Mouse (Mus musculus): ENCODE results near the gene St6galnac5. TPM values are rescaled to one million over a fixed set of nuclear protein-coding genes. Genes with fewer than 3 reads are reported as not detected.

St6galnac5 gene
- polyA plus RNA-seq, 1 experiment = 1.2 TPM

- Histone ChIP-seq H3K36me3 (ENCODE audit: control insufficient read depth, insufficient read depth, low read length) (no peaks in the 10 kb centered on the region), H3K4me1 (ENCODE audit: control insufficient read depth, insufficient read depth, insufficient read length) (no peaks in the 10 kb centered on the region), H3K27ac (ENCODE audit: insufficient read depth, low read length) (no peak overlapping the region), H3K4me3 (ENCODE audit: extremely low read depth, insufficient read depth, insufficient read length) (no peak overlapping the region), H3K27me3 (ENCODE audit: control insufficient read depth, insufficient read depth, low read length) (no peaks in the 10 kb centered on the region)
- no peak for DNase-seq (ENCODE audit: low read depth in 1 of 2, low spot score in 2 of 2)
- TF ChIP-seq POLR2A (IDR thresholded peaks at IDR 0.05; ENCODE audit: low read depth, low read length) = no peak
- TF ChIP-seq CTCF (IDR thresholded peaks at IDR 0.05; ENCODE audit: extremely low read depth, insufficient read depth, insufficient read length, insufficient replicate concordance) = no peak
- 93% methylated on average over 9 of the region's 9 CpGs for WGBS
Observed at GRCm38 (mm10) chr3:152898906-152899305, 83.1 kb downstream of the St6galnac5 start.

DNA sequence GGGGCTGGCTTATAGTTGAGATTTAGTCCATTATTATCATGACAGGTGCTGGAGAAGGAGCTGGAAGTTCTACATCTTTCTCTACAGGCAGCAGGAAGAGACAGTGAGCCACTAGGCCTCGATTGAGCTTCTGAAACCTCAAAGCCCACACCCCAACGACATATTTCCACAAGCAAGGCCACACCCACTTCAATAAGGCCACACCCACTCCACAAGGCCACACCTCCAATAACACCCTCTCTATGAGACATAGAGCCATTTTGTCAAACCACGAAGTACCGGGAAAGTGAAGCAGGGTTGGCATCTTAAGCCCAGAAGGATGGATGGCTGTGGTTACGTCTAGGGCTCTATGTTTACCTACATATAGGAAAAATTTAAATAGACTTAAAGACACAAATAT, 84.8 kb downstream of the St6galnac5 start:
- H3K36me3 ChIP-seq (ENCODE audit: control insufficient read depth, insufficient read depth, low read length) = no peaks in the 10 kb centered on the region
- no peaks in the 10 kb centered on the region for H3K4me1 ChIP-seq (ENCODE audit: control insufficient read depth, insufficient read depth, insufficient read length)
- H3K4me3 ChIP-seq (ENCODE audit: extremely low read depth, insufficient read depth, insufficient read length) = no peak overlapping the region
- H3K27me3 ChIP-seq (ENCODE audit: control insufficient read depth, insufficient read depth, low read length) = no peaks in the 10 kb centered on the region
- H3K27ac ChIP-seq (ENCODE audit: insufficient read depth, low read length) = no peak overlapping the region
- DNase-seq (ENCODE audit: low read depth in 1 of 2, low spot score in 2 of 2) = no peak
- 55% methylated on average over 5 of the region's 5 CpGs for WGBS
- no peak for TF ChIP-seq POLR2A (IDR thresholded peaks at IDR 0.05; ENCODE audit: low read depth, low read length)

DNA sequence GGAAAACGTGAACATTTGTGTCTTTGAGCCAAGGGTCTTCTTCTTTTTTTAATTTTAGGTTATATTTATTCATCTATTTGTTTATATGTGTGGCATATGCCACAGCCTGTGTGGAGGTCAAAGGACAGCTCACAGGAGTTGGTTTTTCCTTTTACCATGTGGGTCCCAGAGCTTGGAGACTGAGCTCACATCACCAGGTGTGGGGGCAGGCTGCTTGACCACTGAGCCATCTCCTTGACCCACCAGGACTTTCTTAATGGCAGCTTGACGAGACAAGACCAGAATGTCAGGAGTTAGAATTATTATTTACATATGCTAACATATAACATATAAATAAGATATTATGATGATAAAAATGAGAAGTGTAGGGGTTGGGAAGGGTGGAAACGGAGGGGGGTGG, 85.9 kb downstream of the St6galnac5 start:
- Histone ChIP-seq H3K27ac (ENCODE audit: insufficient read depth, low read length) (no peak overlapping the region), H3K4me3 (ENCODE audit: extremely low read depth, insufficient read depth, insufficient read length) (no peak overlapping the region), H3K36me3 (ENCODE audit: control insufficient read depth, insufficient read depth, low read length) (no peaks in the 10 kb centered on the region), H3K4me1 (ENCODE audit: control insufficient read depth, insufficient read depth, insufficient read length) (no peaks in the 10 kb centered on the region), H3K27me3 (ENCODE audit: control insufficient read depth, insufficient read depth, low read length) (no peaks in the 10 kb centered on the region)
- DNase-seq (ENCODE audit: low read depth in 1 of 2, low spot score in 2 of 2) = no peak
- TF ChIP-seq CTCF (IDR thresholded peaks at IDR 0.05; ENCODE audit: extremely low read depth, insufficient read depth, insufficient read length, insufficient replicate concordance) (no peak), POLR2A (IDR thresholded peaks at IDR 0.05; ENCODE audit: low read depth, low read length) (no peak)
- 82% methylated on average over 3 of the region's 3 CpGs for WGBS

GRCm38 (mm10) chr3:152894935-152895334, 87.1 kb downstream of the St6galnac5 start:
- WGBS = 9% methylated on average over 4 of the region's 4 CpGs
- Histone ChIP-seq H3K27ac (ENCODE audit: insufficient read depth, low read length) (no peak overlapping the region), H3K4me3 (ENCODE audit: extremely low read depth, insufficient read depth, insufficient read length) (no peak overlapping the region), H3K27me3 (ENCODE audit: control insufficient read depth, insufficient read depth, low read length) (no peaks in the 10 kb centered on the region), H3K4me1 (ENCODE audit: control insufficient read depth, insufficient read depth, insufficient read length) (no peaks in the 10 kb centered on the region), H3K36me3 (ENCODE audit: control insufficient read depth, insufficient read depth, low read length) (no peaks in the 10 kb centered on the region)
- DNase-seq (ENCODE audit: low read depth in 1 of 2, low spot score in 2 of 2) = no peak
- TF ChIP-seq CTCF (IDR thresholded peaks at IDR 0.05; ENCODE audit: extremely low read depth, insufficient read depth, insufficient read length, insufficient replicate concordance) = no peak
- TF ChIP-seq POLR2A (IDR thresholded peaks at IDR 0.05; ENCODE audit: low read depth, low read length) = no peak

- 53% methylated on average over 7 of the region's 7 CpGs for WGBS
- no peaks in the 10 kb centered on the region for H3K36me3 ChIP-seq (ENCODE audit: control insufficient read depth, insufficient read depth, low read length)
- no peak for DNase-seq (ENCODE audit: low read depth in 1 of 2, low spot score in 2 of 2)
- TF ChIP-seq POLR2A (IDR thresholded peaks at IDR 0.05; ENCODE audit: low read depth, low read length) = no peak
- no peak for TF ChIP-seq CTCF (IDR thresholded peaks at IDR 0.05; ENCODE audit: extremely low read depth, insufficient read depth, insufficient read length, insufficient replicate concordance)
- H3K4me3 ChIP-seq (ENCODE audit: extremely low read depth, insufficient read depth, insufficient read length) = no peak overlapping the region
- no peaks in the 10 kb centered on the region for H3K27me3 ChIP-seq (ENCODE audit: control insufficient read depth, insufficient read depth, low read length)
- H3K27ac ChIP-seq (ENCODE audit: insufficient read depth, low read length) = no peak overlapping the region
- no peaks in the 10 kb centered on the region for H3K4me1 ChIP-seq (ENCODE audit: control insufficient read depth, insufficient read depth, insufficient read length)
Observed at GRCm38 (mm10) chr3:152888116-152888515, 93.9 kb downstream of the St6galnac5 start.

GRCm38 (mm10) chr3:152886749-152887148, 95.3 kb downstream of the St6galnac5 start:
- H3K27ac ChIP-seq (ENCODE audit: insufficient read depth, low read length) = no peak overlapping the region
- no peaks in the 10 kb centered on the region for H3K4me1 ChIP-seq (ENCODE audit: control insufficient read depth, insufficient read depth, insufficient read length)
- no peaks in the 10 kb centered on the region for H3K27me3 ChIP-seq (ENCODE audit: control insufficient read depth, insufficient read depth, low read length)
- H3K4me3 ChIP-seq (ENCODE audit: extremely low read depth, insufficient read depth, insufficient read length) = no peak overlapping the region
- H3K36me3 ChIP-seq (ENCODE audit: control insufficient read depth, insufficient read depth, low read length) = no peaks in the 10 kb centered on the region
- DNase-seq (ENCODE audit: low read depth in 1 of 2, low spot score in 2 of 2) = no peak
- TF ChIP-seq POLR2A (IDR thresholded peaks at IDR 0.05; ENCODE audit: low read depth, low read length) (no peak), CTCF (IDR thresholded peaks at IDR 0.05; ENCODE audit: extremely low read depth, insufficient read depth, insufficient read length, insufficient replicate concordance) (no peak)

GRCm38 (mm10) chr3:152883556-152883955, 98.5 kb downstream of the St6galnac5 start:
- DNase-seq (ENCODE audit: low read depth in 1 of 2, low spot score in 2 of 2) = no peak
- Histone ChIP-seq H3K4me3 (ENCODE audit: extremely low read depth, insufficient read depth, insufficient read length) (no peak overlapping the region), H3K36me3 (ENCODE audit: control insufficient read depth, insufficient read depth, low read length) (no peaks in the 10 kb centered on the region), H3K27me3 (ENCODE audit: control insufficient read depth, insufficient read depth, low read length) (no peaks in the 10 kb centered on the region), H3K27ac (ENCODE audit: insufficient read depth, low read length) (no peak overlapping the region), H3K4me1 (ENCODE audit: control insufficient read depth, insufficient read depth, insufficient read length) (no peaks in the 10 kb centered on the region)
- TF ChIP-seq POLR2A (IDR thresholded peaks at IDR 0.05; ENCODE audit: low read depth, low read length) (no peak), CTCF (IDR thresholded peaks at IDR 0.05; ENCODE audit: extremely low read depth, insufficient read depth, insufficient read length, insufficient replicate concordance) (no peak)
- 87% methylated on average over 3 of the region's 3 CpGs for WGBS

Data from spleen, adult 2 months (tissue).